Mouse (Mus musculus): Measurements from ENCODE around the gene Exoc6. TPM values are rescaled to one million over a fixed set of nuclear protein-coding genes. Genes with fewer than 3 reads are reported as not detected.
A peak's percentile ranks its signal among the peaks of the same experiment; 100 is the strongest.

Exoc6 gene
- polyA plus RNA-seq, 1 experiment from 2014 or later: 7.9 TPM

- Histone ChIP-seq H3K4me1 (0 out of 2 replicates have a peak, but pooled peaks cover 3% of the 10 kb centered on the region), H3K27ac (replicated peaks) (no peak overlapping the region), H3K9me3 (replicated peaks) (no peaks in the 10 kb centered on the region), H3K36me3 (peaks cover 4% of the 10 kb centered on the region; the same call in 1 of the 2 replicates), H3K27me3 (ENCODE audit: low read depth, poor library complexity, severe bottlenecking) (no peaks in the 10 kb centered on the region), H3K4me3 (no peak overlapping the region)
- 93% methylated on average over 7 of the region's 7 CpGs for WGBS
- no peak for DNase-seq (ENCODE audit: low spot score)
Measured at GRCm38 (mm10) chr19:37612893-37613292, 62.7 kb downstream of the Exoc6 start.

- Histone ChIP-seq H3K27me3 (ENCODE audit: low read depth, poor library complexity, severe bottlenecking) (no peaks in the 10 kb centered on the region), H3K4me3 (no peak overlapping the region), H3K4me1 (0 out of 2 replicates have a peak, but pooled peaks cover under 1% of the 10 kb centered on the region), H3K27ac (replicated peaks) (no peak overlapping the region), H3K36me3 (peaks cover 4% of the 10 kb centered on the region; the same call in 1 of the 2 replicates), H3K9me3 (replicated peaks) (no peaks in the 10 kb centered on the region)
- 82% methylated on average over 4 of the region's 4 CpGs for WGBS
- DNase-seq (ENCODE audit: low spot score): no peak
Measured at GRCm38 (mm10) chr19:37615039-37615630, 64.9 kb downstream of the Exoc6 start.

DNA sequence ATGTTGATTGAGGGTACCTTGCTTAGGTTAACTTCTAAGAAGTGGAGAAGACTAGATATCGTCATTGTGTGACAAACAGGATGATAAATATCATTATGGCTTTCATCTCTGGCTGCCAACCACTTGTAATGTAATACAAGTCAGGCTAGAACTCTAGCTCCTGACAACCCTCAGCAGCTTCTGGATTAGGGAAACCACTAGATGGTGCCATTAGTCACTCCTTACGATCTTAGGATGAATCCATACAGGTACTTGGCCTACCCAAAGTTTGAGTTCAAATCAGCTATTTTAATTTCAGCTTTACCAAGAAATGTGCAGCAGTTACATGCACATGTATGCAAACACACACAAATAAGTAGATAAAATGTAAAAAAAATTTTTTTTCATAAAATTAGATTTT is 97.8 kb downstream of the Exoc6 start:
- Histone ChIP-seq H3K9me3 (replicated peaks) (no peaks in the 10 kb centered on the region), H3K4me3 (no peak overlapping the region), H3K27ac (replicated peaks) (no peak overlapping the region), H3K4me1 (peaks cover 12% of the 10 kb centered on the region), H3K27me3 (ENCODE audit: low read depth, poor library complexity, severe bottlenecking) (peaks cover 42% of the 10 kb centered on the region), H3K36me3 (no peaks in the 10 kb centered on the region)
- 43% methylated on average over 2 of the region's 2 CpGs for WGBS
- DNase-seq (ENCODE audit: low spot score): no peak

DNA sequence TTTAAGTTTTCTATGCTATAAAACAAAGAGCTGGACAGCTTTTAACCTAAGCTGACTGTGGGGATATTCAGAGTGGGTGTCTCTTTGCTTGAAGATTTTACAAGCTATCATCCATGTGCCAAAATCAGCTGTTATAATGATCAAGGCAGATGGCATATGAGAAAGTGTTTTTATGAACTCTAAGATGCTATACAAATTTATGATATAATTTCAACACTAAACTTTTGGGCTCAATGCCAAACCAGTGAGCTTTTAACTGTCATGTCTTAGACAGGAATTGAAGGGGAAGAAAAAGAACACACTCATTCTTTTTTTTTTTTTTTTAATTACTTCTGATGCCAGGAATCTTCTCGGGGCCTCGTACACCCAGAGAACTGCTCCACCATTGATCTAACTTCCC is 100.3 kb downstream of the Exoc6 start:
- DNase-seq (ENCODE audit: low spot score): no peak
- Histone ChIP-seq H3K36me3 (no peaks in the 10 kb centered on the region), H3K27ac (replicated peaks) (no peak overlapping the region), H3K27me3 (ENCODE audit: low read depth, poor library complexity, severe bottlenecking) (peaks cover 63% of the 10 kb centered on the region), H3K4me1 (peaks cover 37% of the 10 kb centered on the region), H3K9me3 (replicated peaks) (no peaks in the 10 kb centered on the region), H3K4me3 (no peak overlapping the region)
- WGBS: 75% methylated on average over 2 of the region's 2 CpGs

GRCm38 (mm10) chr19:37654012-37654411 is 103.8 kb downstream of the Exoc6 start:
- Histone ChIP-seq H3K27me3 (ENCODE audit: low read depth, poor library complexity, severe bottlenecking) (peaks cover 81% of the 10 kb centered on the region), H3K27ac (replicated peaks) (no peak overlapping the region), H3K36me3 (no peaks in the 10 kb centered on the region), H3K9me3 (replicated peaks) (no peaks in the 10 kb centered on the region), H3K4me3 (no peak overlapping the region), H3K4me1 (peaks cover 67% of the 10 kb centered on the region)
- 16% methylated on average over 5 of the region's 5 CpGs for WGBS
- peak; percentile 23 for DNase-seq (ENCODE audit: low spot score)

- WGBS: 2% methylated on average over 9 of the region's 9 CpGs
- peaks cover 74% of the 10 kb centered on the region for H3K27me3 ChIP-seq (ENCODE audit: low read depth, poor library complexity, severe bottlenecking)
- H3K4me3 ChIP-seq: peak overlapping the region; percentile 21; the same call in 1 of the 2 replicates
- peaks cover 74% of the 10 kb centered on the region for H3K4me1 ChIP-seq
- H3K9me3 ChIP-seq (replicated peaks): no peaks in the 10 kb centered on the region
- peak; percentile 60 for DNase-seq (ENCODE audit: low spot score)
- H3K27ac ChIP-seq (replicated peaks): no peak overlapping the region
- H3K36me3 ChIP-seq: no peaks in the 10 kb centered on the region
Measured at GRCm38 (mm10) chr19:37656441-37656840, 106.2 kb downstream of the Exoc6 start.

DNA sequence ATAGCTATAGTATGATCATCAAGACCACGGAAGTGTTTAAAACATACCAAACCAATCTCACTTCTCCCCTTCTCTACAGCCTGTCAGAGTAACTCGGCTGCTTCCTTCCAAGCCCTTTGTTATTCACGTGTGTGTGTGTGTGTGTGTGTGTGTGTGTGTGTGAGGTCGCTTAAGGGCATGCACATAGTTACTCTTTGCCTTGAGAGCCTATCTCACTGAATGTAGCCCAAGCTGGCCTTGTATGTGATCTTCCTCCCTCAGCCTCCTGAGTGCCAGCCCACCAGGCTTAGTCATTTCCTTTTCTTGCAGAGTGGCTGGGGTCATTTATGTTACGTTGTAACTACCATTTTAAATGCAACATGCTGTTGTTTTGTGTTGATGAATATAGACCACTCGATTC is 115.0 kb downstream of the Exoc6 start:
- Histone ChIP-seq H3K4me3 (no peak overlapping the region), H3K4me1 (peaks cover 5% of the 10 kb centered on the region; the same call in 1 of the 2 replicates), H3K9me3 (replicated peaks) (no peaks in the 10 kb centered on the region), H3K27ac (replicated peaks) (no peak overlapping the region), H3K27me3 (ENCODE audit: low read depth, poor library complexity, severe bottlenecking) (peaks cover 40% of the 10 kb centered on the region), H3K36me3 (no peaks in the 10 kb centered on the region)
- WGBS: 77% methylated on average over 6 of the region's 6 CpGs
- no peak for DNase-seq (ENCODE audit: low spot score)

- Histone ChIP-seq H3K9me3 (replicated peaks) (no peaks in the 10 kb centered on the region), H3K36me3 (no peaks in the 10 kb centered on the region)
- 75% methylated on average over 13 of the region's 13 CpGs for WGBS
Measured at GRCm38 (mm10) chr19:37667855-37668594, 117.8 kb downstream of the Exoc6 start.

GRCm38 (mm10) chr19:37668657-37669056 is 118.4 kb downstream of the Exoc6 start:
- Histone ChIP-seq H3K27me3 (ENCODE audit: low read depth, poor library complexity, severe bottlenecking) (peaks cover 52% of the 10 kb centered on the region), H3K36me3 (no peaks in the 10 kb centered on the region), H3K4me1 (peaks cover 20% of the 10 kb centered on the region), H3K4me3 (no peak overlapping the region), H3K9me3 (replicated peaks) (no peaks in the 10 kb centered on the region), H3K27ac (replicated peaks) (no peak overlapping the region)
- DNase-seq (ENCODE audit: low spot score): no peak
- 90% methylated on average over 5 of the region's 5 CpGs for WGBS

More at GRCm38 (mm10) chr19:37667855-37668594, 117.8 kb downstream of the Exoc6 start:
- H3K4me3 ChIP-seq: no peak overlapping the region
- H3K4me1 ChIP-seq: peaks cover 20% of the 10 kb centered on the region
- H3K27me3 ChIP-seq (ENCODE audit: low read depth, poor library complexity, severe bottlenecking): peaks cover 49% of the 10 kb centered on the region
- no peak for DNase-seq (ENCODE audit: low spot score)
- no peak overlapping the region for H3K27ac ChIP-seq (replicated peaks)

GRCm38 (mm10) chr19:37669486-37669885 is 119.3 kb downstream of the Exoc6 start:
- DNase-seq (ENCODE audit: low spot score): no peak
- Histone ChIP-seq H3K36me3 (no peaks in the 10 kb centered on the region), H3K27me3 (ENCODE audit: low read depth, poor library complexity, severe bottlenecking) (peaks cover 55% of the 10 kb centered on the region), H3K9me3 (replicated peaks) (no peaks in the 10 kb centered on the region), H3K27ac (replicated peaks) (no peak overlapping the region), H3K4me1 (peaks cover 20% of the 10 kb centered on the region), H3K4me3 (no peak overlapping the region)
- 77% methylated on average over 5 of the region's 5 CpGs for WGBS

DNA sequence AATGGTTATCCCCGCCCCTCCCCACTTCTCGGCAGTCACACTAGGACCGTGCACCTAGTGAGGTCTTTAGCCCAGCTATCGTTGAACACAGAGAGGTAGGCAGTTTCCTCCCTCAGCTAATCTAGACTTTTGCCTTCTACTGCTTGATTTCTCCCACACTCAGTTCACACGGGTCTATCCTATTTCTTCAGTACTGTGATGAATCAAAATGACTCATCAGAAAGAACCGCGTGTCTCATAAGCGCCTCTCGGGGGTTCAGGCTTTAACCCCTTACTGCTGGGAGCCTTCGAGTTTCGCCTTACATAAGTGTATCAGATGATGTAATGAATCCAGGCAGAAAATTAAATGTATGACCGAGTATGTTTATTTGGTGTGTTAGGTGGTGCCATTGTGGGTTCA is 123.2 kb downstream of the Exoc6 start:
- peaks cover 79% of the 10 kb centered on the region for H3K27me3 ChIP-seq (ENCODE audit: low read depth, poor library complexity, severe bottlenecking)
- 68% methylated on average over 12 of the region's 12 CpGs for WGBS
- no peaks in the 10 kb centered on the region for H3K36me3 ChIP-seq

GRCm38 (mm10) chr19:37685281-37685680 is 135.1 kb downstream of the Exoc6 start, which contains the start of gene Cyp26c1:
Cyp26c1 (plus strand) TSS chr19:37685581.
- Histone ChIP-seq H3K27me3 (ENCODE audit: low read depth, poor library complexity, severe bottlenecking) (peaks cover 100% of the 10 kb centered on the region), H3K9me3 (replicated peaks) (no peaks in the 10 kb centered on the region), H3K36me3 (no peaks in the 10 kb centered on the region), H3K4me1 (peaks cover 32% of the 10 kb centered on the region), H3K27ac (replicated peaks) (no peak within 1 kb of the TSS), H3K4me3 (no peak within 1 kb of the TSS; the same call in 1 of the 2 replicates)
- WGBS: 3% methylated on average over 6 of the region's 6 CpGs
- DNase-seq (ENCODE audit: low spot score): no peak

More for the DNA sequence above, 123.2 kb downstream of the Exoc6 start:
- Histone ChIP-seq H3K4me1 (peaks cover 28% of the 10 kb centered on the region), H3K4me3 (no peak overlapping the region), H3K27ac (replicated peaks) (no peak overlapping the region), H3K9me3 (replicated peaks) (no peaks in the 10 kb centered on the region)
- DNase-seq (ENCODE audit: low spot score): no peak

DNA sequence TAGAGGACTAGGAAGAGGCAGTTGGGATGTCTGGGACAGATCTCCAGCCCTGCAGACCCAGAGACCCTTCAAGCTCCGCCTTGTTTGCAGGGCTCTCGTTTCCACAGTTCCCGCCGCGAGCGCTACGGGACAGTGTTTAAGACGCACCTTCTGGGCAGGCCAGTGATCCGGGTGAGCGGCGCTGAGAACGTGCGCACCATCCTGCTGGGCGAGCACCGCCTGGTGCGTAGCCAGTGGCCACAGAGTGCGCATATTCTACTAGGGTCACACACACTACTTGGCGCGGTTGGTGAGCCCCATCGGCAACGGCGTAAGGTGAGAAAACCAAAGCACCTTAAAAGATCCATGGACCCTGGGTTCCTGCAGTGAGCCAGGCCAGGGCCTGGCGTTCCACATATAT is 136.1 kb downstream of the Exoc6 start:
- Histone ChIP-seq H3K36me3 (no peaks in the 10 kb centered on the region), H3K27ac (replicated peaks) (no peak overlapping the region), H3K4me1 (peaks cover 37% of the 10 kb centered on the region), H3K27me3 (ENCODE audit: low read depth, poor library complexity, severe bottlenecking) (peaks cover 100% of the 10 kb centered on the region), H3K4me3 (no peak overlapping the region; the same call in 1 of the 2 replicates), H3K9me3 (replicated peaks) (no peaks in the 10 kb centered on the region)
- DNase-seq (ENCODE audit: low spot score): no peak
- 4% methylated on average over 23 of the region's 23 CpGs for WGBS

Measured in midbrain, embryonic 10.5 days (tissue).